Mouse (Mus musculus): ENCODE measurements around the gene Fam19a1.

GRCm38 (mm10) chr6:96435545-96435944 lies 322.6 kb downstream of the Fam19a1 start:
- TF ChIP-seq CTCF (conservative IDR thresholded peaks at IDR 0.05; ENCODE audit: insufficient read depth, insufficient read length, low read depth, low read length) (no peak), POLR2A (IDR thresholded peaks at IDR 0.05; ENCODE audit: low read depth, low read length) (no peak)

All from kidney, adult 2 months (tissue).